Mouse (Mus musculus): Measurements from ENCODE around the gene Apol9b. TPM values are rescaled to one million over a fixed set of nuclear protein-coding genes. Genes with fewer than 3 reads are reported as not detected.

Gene Apol9b
- 0.28 and 0.31 TPM in 2 replicates for polyA plus RNA-seq (2012; ENCODE audit: low replicate concordance)

DNA sequence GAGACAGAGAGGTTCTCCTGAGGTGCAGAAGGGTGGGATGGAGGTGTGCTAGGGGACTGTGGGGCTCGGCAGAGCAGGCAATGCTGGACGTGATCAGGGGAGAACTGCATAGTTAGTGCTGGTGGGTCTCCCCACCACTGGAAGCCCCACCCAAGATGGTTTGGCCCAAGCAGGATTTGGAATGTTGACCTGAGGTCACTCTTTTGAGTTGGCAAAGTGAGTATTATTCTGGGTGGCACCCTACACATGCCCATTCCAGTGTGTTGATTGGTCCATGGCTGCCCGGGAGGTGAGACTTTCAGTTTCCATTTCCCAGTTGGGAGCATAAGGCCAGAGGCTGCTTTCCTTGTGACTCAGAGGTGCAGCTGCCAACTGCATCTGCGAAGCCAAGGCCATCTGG lies at the start of gene Apol9b:
Gene Apol9b (plus strand): TSS at position 301 of the 400 bp plus-strand sequence.

DNA sequence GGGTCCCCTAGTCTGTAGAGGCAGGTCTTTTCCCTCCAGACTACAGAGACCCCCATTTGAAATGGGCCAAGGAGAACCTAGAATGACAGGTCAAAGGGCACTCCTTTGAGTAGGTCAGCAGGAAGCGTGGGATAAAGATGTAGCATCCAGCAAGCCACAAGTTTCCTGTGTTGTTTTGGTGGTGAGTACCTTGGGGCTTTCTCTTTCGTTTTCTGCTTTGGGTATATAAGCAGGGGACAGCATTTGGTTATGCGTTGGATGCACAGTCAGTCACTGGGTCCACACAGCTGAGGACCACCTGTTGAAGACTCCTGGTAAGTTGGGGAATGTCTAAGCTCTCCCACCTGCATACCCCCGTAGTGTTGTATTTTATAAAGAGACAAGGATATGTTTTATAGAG lies 30.2 kb upstream of the Apol9b start, which contains the start of gene Apol7e:
Gene Apol7e (plus strand): TSS at position 202 of the 400 bp plus-strand sequence.

DNA sequence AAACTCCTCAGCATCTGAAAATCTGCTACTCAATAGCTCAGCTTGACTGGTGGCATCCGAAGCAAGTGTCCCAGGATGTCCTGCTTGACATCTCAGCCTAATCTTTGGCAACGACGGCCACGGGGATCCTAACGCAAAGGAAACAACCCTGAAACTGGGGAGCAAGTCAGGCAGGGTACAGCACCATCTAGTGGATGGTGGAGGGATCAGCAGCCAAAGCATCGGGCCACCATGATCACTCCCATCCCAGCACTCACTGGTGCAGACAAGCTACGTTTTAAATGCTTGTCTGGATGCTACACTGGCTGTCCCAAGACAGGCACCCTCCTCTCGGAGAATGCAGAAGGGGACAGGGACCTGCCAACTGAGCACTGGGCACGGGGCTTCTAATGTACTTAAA lies 28.0 kb downstream of the Apol9b start, which contains the start of gene Apol8:
Gene Apol8 (minus strand): TSS at position 156 of the 400 bp plus-strand sequence.

Other genes with a start within 250 kb of the Apol9b start
- gene Apol11a, start 220.8 kb upstream of the Apol9b start, polyA plus RNA-seq (2012; ENCODE audit: low replicate concordance) = not detected in 2 replicates
- 0.07 TPM in 1 of 2 replicates, not detected in the other for gene Apol7c, start 195.7 kb upstream of the Apol9b start, polyA plus RNA-seq (2012; ENCODE audit: low replicate concordance)
- not detected in 2 replicates for gene 1700025B11Rik, start 167.1 kb upstream of the Apol9b start, polyA plus RNA-seq (2012; ENCODE audit: low replicate concordance)
- gene Apol10b, start 132.9 kb upstream of the Apol9b start, polyA plus RNA-seq (2012; ENCODE audit: low replicate concordance) = 0.05 TPM in 1 of 2 replicates, not detected in the other
- not detected in 2 replicates for gene Gm36245, start 129.8 kb upstream of the Apol9b start, polyA plus RNA-seq (2012; ENCODE audit: low replicate concordance)
- gene Apol11b, start 85.8 kb upstream of the Apol9b start, polyA plus RNA-seq (2012; ENCODE audit: low replicate concordance) = 1.6 TPM in 1 of 2 replicates, not detected in the other
- gene Apol7e, start 30.2 kb upstream of the Apol9b start, polyA plus RNA-seq (2012; ENCODE audit: low replicate concordance) = 0.07 and 0.11 TPM in 2 replicates
- 6.7 TPM in 1 of 2 replicates, not detected in the other for gene Apol8, start 28.0 kb downstream of the Apol9b start, polyA plus RNA-seq (2012; ENCODE audit: low replicate concordance)
- 580 and 901 TPM in 2 replicates for gene Myh9, start 113.1 kb downstream of the Apol9b start, polyA plus RNA-seq (2012; ENCODE audit: low replicate concordance)
- 178 and 318 TPM in 2 replicates for gene Txn2, start 200.0 kb downstream of the Apol9b start, polyA plus RNA-seq (2012; ENCODE audit: low replicate concordance)
- 3.2 and 3.3 TPM in 2 replicates for gene Foxred2, start 227.7 kb downstream of the Apol9b start, polyA plus RNA-seq (2012; ENCODE audit: low replicate concordance)
- gene Eif3d, start 241.8 kb downstream of the Apol9b start, polyA plus RNA-seq (2012; ENCODE audit: low replicate concordance) = 15.7 and 26.5 TPM in 2 replicates